Mouse (Mus musculus) layer of hippocampus, postnatal 10 days (tissue): Measurements from ENCODE around the gene Fbxl2. TPM values are rescaled to one million over a fixed set of nuclear protein-coding genes. Genes with fewer than 3 reads are reported as not detected.
A peak's percentile ranks its signal among the peaks of the same experiment; 100 is the strongest.

Experiments used
- DNase-seq, 2 experiments: peaks; one replicate each; pipeline ENCODE4 v3.0.0; 2021; ENCODE audit warnings: low spot score in 2 of 2
- total RNA-seq, 2 experiments: library from RNA; stranded (reverse); gene quantifications; 2 replicates each; pipeline ENCODE4 v1.2.3; 2021

Gene Fbxl2
- total RNA-seq, 2 experiments from 2014 or later: 29.9 to 31.9 TPM

DNA sequence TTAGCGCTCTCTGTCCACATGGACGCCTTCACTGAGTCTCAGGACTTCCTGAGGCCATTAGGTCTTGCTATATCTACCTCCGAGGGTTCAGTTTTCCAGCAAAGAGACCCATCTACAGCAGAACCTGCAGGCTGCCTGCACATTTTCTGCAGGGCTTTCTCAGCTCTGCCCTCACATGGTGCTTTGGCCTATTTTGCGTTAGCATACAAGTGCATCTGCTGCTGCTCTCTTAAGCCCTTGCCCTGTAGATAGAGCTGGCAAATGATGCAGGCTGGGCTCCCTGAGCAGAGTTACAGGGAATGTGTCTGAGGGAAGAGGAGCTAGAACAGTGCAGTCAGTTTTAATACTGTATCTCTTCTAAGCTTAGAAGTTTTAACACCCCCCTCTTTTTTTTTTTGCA, 71.0 kb downstream of the Fbxl2 start:
- DNase-seq: no peak

DNA sequence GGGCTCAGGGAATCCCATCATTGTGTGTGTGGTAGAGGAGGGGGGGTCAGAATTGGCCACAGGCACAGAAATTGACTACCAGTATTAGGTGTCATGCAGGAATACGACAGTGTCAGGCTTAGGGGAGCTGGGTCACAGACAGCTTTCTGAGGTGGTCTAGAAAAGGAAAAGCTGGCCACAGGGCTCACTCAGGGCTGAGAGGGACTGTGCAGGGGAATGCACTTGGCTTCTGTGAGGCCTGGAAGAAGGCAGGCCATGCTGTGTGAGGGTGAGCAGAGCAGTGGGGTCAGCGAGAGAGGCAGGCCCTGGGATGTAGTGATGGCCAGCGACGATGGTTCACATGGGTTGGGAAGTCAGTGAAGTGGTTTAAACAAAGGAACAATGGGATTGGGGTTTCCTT, 72.1 kb downstream of the Fbxl2 start:
- DNase-seq: no peak

DNA sequence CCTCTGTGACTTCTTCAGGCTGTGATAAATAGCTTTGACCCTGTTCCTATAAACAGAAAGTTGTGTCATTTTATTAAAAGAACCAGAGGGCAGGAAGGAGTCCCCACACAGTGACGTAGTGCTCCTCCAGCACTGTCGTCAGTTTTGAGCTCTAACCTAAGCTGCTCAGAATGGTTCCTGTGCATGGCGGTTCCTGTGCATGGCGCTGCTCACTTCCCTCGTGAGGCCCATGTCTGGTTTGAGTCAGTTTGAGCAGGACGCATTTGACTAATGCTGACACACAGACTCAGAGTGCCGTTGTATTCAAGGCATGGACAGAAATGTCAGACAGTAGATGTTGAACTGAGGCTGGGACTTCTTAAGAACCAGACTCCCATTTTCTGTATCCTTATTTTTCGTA, 74.4 kb downstream of the Fbxl2 start:
- DNase-seq: no peak

DNA sequence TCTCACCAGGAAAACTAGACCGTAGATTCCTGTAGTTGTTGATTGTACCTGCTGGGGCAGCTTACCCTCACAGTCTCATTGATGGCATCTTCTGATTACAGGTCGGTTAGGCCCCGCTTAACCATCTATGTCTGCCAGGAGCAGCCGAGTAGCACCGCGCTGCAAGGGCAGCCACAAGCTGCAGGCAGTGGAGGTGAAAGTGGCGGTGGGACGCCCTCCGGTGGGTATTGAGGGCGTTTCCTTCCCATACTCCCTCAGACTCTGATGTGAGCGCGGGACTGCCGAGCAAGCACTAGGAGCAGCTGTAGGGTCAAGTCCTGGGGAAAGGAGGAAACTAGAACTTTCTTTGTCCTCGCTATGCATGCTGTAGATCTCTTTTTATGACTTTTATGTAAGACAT, 76.0 kb downstream of the Fbxl2 start:
- DNase-seq: no peak

DNA sequence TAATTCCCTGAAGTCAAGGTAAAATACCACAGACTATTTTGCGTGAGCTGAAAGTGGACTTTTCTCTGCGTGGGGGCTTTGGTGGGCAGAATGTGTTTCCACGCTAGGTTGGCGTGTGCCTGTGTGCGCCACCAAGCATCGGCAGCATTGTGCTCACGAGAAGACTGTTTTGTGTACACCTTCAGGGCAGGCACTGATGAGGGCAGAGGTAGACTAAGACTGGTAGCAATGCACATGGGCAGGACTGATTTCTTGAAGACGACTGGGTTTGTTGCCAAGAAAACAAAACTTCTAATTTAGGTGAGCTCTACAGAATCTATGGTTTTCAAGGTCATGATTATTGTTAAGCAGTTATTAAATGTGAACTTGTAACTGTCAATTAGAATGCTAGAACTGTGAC, 76.6 kb downstream of the Fbxl2 start:
- no peak for DNase-seq

DNA sequence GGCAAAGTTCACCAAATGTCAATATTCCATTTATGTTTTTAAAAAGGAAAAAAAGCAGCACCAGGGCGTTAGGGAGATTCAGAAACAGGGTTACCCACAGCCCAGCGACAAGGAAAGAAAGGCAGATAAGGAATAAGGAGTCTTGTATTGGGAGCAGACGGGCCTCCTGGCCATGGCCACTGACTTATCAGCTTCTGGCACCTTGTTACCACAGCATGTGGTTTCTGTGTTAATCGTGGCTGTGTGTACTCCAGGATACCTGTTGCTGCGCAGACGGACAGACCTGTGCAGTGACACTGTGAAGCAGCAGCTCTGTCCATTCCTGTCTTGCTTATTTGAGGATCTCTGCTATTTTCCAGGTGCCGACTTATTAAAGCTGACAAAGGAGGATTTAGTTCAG, 77.0 kb downstream of the Fbxl2 start:
- DNase-seq: no peak

DNA sequence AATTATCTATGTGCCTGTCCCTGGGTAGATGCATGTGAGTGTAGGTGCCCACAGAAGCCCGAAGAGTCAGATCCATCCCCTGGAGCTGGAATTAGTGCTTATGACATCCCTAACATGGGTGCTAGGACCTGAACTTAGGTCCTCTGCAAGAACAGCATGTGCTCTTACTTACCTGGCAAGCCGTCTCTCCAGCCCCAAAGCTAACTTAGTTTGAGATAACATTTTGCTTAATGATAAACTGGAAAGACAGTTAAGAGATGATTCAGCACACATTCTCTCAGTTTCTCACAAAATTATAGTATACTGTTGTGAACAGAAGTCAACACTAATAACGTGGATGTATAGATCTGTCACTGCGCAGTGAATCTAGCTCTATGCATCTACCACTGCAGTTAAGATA, 79.2 kb downstream of the Fbxl2 start:
- no peak for DNase-seq

DNA sequence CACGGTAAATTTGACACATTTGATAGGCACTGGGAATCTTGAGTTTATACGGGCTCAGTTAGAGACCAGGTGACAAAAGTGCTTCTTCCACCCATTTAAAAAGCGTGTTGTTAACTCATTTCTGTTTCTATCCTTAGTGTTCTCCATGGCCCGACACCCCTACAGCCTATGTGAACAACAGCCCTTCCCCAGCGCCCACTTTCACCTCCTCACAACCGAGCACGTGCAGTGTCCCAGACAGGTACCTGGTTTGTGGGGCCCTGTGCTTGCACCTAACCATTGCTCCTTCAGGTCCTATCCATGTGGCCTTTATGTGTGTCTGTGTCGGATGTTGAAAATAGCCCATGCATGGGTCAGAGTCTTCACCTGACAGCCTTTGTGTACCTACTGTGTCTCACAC, 81.6 kb downstream of the Fbxl2 start:
- DNase-seq: no peak

DNA sequence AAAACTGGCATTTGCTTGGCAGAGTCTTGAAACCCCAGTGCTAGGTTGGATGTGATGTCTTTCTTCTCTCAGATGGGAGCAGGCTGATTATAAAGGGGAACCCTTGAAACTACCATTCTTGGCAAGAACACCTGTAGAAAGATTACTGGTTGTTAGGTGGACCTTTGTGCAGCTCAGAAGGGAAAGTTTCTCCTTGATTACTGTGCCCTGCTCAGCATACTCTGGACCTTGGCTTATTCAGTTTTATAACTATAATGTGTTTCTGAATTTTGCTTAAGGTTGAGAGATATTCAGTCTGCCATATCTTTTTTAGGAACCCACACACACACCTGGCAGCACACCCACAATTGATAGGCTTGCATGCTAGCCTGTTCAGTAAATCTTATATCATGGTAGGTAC, 82.3 kb downstream of the Fbxl2 start:
- DNase-seq: no peak

DNA sequence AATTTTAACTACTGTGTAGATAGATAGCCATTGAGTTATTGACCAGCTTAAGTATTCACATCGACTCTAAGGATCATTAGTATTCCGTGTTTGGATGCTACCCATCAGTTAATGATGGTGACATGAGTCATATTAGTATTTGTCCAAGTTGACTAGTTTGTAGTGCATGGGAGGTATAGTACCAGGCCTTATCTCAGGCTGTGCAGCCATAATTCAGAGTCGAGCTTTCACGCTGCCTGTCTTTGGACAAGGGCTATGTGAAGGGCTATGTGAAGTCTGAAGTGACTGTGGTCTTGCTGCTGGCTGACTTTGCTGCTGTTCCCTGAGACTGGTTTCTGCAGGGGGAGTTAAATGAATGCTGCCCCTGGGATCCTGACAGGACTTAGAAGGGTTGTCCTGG, 88.2 kb downstream of the Fbxl2 start:
- DNase-seq: no peak

DNA sequence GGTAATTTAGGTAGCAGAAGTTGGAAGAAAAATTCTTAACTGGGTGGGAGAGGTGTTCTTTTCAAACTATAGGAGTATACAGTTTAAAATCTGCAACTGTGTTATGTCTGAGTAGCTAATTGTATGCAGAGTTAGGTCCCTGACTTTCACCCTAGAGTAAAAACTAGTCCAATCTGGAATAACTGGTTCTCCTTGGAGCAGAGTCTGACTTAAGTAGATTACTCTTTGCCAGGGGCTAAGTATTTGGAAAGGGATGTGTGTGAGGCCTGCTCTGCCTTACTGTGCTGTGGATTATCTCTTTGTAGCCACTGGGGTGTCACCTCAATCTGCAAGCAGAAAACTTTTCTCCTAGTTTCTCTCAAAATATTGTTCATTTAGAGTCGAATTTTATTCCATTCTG, 98.8 kb downstream of the Fbxl2 start:
- DNase-seq: no peak

DNA sequence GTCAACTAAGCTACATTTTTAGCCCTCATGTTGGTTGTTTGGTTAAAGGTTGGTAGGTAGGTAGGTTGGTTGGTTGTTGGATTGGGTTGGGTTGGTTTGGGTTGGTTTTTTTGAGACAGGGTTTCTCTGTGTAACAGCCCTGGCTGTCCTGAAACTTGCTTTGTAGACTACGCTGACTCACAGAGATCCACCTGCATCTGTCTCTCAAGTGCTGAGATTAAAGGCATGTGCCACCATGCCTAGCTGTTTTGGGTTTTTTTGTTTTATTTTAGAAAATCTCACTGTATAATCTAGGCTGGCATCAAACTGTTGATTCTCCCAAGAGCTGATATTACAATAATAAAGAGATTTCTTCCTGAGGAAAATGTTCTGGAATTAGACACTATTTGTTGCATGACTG, 102.6 kb downstream of the Fbxl2 start:
- DNase-seq: no peak

DNA sequence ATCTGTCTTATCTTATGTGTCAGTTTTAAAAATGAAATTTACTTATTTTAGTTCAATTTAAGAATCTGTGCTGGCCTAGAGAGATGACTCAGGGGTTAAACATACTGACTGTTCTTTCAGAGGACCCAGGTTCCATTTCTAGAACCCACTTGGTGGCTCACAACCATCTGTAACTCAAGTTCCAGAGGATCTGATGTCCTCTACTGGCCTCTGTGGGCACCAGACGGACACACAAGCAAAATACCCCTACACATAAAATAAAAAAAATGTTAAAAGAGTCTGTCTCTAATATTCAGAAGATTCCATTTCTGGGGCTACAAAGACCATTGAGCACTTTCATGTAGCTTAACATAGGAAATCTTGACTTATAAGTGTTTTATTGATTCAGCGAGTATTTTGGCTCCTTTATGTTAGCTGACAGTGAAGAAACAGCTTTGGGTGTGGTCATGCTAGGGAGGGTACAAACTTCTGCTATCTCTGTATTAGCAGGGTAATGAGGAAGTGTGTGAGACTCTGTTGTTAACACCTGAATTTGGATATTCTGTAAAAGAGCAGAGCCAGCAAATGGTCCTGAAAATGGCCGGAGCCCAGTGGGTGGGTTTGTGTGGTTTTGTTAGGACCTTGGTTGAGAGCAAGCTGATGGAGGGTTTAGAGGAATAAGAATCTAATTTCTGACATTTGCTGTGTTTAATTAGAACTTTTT, 104.7 kb downstream of the Fbxl2 start:
- no peak for DNase-seq

DNA sequence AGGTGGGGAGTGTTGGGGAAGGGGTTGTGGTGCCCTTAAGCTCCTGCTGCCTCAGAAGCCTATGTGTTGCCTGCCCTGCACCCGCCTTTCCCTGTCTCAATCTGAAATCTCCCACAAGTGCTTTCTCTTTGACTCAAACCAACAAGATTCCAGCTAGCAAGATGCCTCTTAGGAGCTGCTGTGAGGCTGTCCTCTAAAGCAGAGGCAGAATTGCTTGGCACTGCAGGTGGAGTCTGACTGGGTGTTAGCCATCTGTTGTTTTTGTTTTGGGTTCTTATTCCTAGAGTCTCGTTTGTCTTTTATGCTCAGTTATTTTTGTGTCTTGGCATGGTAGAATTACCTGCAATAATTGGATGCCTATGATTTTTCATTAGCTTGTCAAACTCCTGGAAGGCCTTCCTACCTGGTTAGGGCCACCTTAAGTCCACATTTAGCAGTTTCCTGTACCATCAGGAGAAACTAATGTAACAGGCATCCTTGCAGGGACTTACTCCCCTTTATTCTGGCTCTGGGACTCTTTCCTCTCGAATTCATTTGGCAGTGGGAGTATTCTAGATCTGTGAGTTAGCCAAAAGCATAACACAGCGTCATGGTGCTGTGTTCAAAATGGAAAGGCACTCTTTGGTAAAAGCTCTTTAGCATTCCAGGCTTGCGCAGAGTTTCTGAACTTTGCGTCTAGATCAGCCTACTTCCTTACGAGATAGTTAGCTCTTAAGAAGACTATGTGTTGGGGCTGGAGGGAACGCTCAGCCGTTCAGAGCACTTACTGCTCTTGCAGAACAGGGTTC, 106.7 kb downstream of the Fbxl2 start:
- DNase-seq: no peak

DNA sequence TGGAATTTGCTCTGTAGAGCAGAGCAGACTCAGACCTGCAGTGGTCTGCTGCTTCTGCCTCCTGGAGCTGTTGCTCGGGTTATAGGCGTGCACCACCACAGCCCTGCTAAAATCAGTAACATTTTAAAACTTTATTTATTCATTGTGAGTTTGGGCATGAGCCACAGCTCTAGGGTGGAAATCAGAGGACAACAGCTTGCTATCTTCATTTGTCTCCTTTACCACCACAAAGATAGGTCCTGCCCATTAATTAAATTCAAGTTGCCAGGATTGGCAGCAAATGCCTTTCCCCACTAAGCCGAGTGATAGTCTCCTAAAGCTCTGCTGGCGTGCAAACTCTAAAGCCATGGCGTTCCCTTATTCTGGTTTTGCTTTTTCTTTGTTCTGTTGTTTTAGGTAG, 110.4 kb downstream of the Fbxl2 start:
- DNase-seq: no peak

DNA sequence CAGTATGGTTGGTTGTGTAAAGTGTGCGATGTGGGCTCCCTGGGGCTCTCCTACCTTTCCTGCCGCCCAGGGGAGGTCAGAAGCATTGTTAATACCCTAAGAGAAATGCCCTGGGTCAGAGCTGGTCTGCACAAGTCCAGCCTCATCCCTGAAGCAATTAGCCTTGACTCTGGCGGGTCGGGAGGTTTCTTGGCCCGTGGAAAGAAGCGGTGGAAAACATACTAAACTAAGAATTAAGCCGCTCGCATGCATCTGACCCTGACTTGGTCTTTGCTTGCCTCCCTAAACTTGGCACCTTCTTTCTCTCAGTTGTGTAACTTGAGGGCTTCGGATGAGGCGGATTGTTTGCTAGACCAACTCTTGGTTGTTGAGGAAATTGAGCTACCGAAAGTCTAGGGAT, 113.5 kb downstream of the Fbxl2 start:
- no peak for DNase-seq

DNA sequence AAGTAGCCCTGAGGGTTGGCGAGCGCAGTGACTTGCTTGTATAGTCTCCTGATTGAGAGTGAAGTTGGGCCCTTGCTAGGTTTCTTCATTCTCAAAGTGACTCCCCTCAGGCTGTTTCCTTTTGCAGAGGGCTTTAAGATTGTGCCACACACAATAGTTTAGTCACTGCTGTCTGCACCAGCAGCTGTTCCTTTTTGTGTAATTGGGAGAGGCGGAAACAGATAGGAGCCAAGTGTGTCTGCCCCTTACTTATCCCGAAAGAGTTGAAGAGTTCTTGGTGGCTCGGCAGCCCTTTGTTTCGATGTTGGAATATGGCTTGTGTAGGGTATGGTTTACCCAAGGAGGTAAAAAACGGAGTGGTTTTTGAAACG, 113.9 kb downstream of the Fbxl2 start:
- no peak for DNase-seq

DNA sequence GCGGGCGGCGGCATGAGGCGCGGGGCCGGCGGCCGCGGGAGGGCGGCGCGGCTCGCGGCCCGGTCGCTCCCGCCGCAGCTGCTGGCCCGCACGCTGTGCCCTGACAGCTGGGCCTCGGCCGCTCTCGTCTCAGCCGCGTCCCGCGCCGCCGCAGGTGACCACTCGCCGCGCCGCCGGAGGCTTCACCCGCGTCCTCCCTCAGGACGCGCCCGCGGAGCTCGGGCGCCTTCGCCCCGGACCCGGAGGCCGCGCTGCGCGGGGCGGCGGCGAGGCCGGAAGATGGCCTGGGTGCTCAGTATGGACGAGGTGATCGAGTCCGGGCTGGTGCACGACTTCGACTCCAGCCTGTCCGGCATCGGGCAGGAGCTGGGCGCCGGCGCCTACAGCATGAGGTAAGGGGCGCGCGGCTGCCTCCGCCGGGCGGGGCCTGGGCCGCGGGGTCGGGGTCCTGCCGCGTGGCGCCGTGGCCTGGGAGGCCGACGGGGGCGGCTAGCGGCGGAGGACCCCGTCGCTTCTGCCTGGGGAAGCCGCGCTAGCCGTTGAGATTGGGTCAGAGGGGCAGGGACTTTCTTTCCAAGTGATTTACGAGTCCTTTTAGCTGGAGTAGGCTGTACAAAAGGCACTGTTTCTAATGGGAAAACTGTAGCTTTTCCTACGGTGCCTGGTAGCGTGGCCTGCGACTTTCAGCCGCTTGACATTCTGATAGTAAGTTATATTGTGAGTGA, 114.5 kb downstream of the Fbxl2 start:
- peak; percentile 23 to 40 for DNase-seq

DNA sequence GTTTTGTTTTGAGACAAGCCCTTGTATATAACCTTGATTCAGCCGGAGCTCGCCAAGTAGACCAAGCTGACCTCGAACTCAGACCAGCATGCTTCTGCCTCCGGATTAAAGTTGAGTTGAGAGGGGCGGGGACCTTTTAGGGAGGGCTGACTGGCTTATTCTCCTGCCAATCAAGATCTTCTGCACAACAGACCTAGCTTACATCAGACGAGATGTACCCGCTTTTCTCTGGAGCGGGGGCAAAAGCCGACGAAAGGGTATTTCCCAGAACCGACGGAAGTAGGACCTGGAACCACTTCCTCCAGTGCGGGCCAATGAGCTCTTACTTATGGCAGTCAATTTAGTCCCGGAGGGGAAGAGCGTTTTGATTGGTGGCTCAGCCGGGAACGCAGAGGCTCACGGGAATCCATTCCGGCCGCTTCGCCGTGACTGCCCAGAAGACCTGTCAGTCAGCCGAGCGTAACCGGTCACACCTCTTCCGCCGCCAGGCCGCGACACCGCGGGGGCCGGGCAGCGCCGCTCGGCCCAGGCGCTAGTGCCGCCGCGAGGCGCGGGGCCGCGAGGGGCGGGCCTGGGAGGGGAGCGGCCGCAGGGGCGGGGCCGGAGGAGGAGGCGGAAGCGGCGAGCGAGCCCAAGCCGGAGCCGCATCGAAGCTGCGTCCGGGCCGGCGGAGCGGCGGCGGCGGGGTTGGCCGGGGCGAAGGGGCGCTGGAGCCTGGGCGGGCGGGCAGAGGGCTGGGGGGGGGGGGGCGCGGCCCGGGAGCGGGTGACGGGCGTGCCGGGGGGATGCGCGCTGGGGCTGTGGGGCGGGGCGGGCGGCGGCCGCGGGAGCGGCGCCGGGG, 115.2 kb downstream of the Fbxl2 start, which contains the start of gene Ubp1:
Gene Ubp1 (plus strand): TSS at position 401 of the 841 bp plus-strand sequence.
- peak; percentile 90 to 94 for DNase-seq

DNA sequence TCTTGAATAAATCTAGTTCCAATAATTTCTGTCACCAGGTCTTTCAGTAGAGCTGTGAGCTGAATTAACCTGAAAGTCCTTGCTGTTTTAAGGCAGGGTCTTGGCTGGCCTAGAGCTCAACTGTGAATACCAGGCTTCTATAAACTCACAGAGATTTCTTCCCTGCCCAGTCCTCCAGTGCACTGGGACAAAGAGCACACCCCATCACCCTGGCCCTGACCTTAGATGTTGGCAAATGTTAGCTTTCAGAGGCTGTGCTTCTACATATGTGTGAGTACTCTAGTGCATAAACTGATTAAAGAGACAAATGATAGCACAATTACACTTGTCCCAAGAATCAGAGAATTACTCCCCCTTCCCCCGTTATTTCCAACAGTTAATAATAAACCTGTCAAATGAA, 116.3 kb downstream of the Fbxl2 start:
- DNase-seq: no peak

DNA sequence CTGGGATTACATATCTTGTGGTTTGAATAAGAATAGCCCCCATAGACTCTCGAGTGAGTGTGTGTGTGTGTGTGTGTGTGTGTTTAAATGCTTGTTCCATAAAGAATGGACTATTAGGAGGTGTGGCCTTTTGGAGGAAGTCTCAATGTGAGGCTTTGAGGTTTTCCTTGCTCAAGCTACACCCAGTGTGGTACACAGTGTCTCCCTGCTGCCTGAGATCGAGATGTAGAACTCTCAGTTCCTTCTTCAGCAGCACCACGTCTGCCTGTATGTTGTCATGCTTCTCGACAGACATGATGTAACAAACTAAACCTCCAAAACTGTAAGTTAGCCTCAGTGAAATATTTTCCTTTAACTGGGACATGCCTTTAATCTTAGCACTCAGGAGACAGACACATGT, 117.4 kb downstream of the Fbxl2 start:
- no peak for DNase-seq
